Mouse (Mus musculus): ENCODE results near the gene Fgfr2. TPM values are rescaled to one million over a fixed set of nuclear protein-coding genes. Genes with fewer than 3 reads are reported as not detected.

The Fgfr2 gene
- polyA plus RNA-seq, 1 experiment from 2014 or later = 11.2 TPM

DNA sequence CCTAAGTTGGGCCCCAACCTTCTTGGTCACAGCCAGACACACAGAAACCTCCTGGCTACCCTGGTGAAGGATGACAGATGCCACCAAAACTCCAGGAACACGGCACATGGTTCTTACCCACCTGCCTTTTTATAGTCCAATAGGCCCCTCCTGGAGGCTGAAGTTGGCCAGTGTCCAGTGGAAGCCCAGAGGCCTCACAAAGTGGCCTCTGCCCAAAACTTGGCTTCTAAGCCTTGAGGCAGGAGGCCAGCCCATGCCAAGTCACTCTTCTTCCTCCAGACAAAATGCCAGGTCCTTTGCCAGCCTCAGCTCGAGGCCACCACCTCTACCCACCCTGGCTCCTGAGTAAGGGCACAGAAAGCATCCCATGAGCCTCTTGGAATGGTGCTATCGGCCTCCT lies 440.2 kb downstream of the Fgfr2 start:
- ATAC-seq (no peak), DNase-seq (no peak)
- H3K9ac ChIP-seq (replicated peaks) = no peak overlapping the region
- H3K4me1 ChIP-seq (ENCODE audit: insufficient read depth) = peaks cover 20% of the 10 kb centered on the region
- WGBS (ENCODE audit: insufficient replicate concordance) = 78% methylated on average over 3 of the region's 3 CpGs
- no peak overlapping the region for H3K4me3 ChIP-seq (ENCODE audit: low read depth, low read length)
- TF ChIP-seq CTCF (IDR thresholded peaks at IDR 0.05; ENCODE audit: low read depth) = no peak
- no peak for TF ChIP-seq EP300 (IDR thresholded peaks at IDR 0.05; ENCODE audit: low read depth)
- no peak overlapping the region for H3K4me2 ChIP-seq (ENCODE audit: low read depth, low read length)
- no peak overlapping the region for H3K27ac ChIP-seq (ENCODE audit: low read depth)
- no peaks in the 10 kb centered on the region for H3K9me3 ChIP-seq (ENCODE audit: low read length)
- no peaks in the 10 kb centered on the region for H3K27me3 ChIP-seq (ENCODE audit: insufficient read depth, low read length)
- no peaks in the 10 kb centered on the region for H3K36me3 ChIP-seq (replicated peaks; ENCODE audit: insufficient read depth, low read length)

DNA sequence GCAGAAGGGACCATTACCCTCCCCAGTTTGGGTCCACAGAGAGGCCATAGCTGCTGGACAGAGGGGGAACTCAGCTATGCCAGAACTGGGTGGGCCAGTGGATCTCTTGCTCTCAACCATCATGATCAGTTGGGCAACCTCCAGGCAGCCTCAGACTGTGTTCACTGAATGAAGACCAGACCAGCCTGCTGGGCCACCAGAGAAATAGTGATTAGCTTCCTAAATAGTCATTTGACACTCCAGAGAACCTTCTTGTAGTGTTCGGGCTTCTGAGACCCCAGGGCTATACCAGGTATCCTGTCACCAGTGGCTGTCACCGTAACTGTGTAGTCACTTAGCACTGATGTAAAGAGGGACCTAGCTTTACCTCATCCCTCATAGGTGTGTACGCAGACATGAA lies 440.8 kb downstream of the Fgfr2 start:
- ATAC-seq (no peak), DNase-seq (no peak)
- no peak for TF ChIP-seq CTCF (IDR thresholded peaks at IDR 0.05; ENCODE audit: low read depth)
- TF ChIP-seq EP300 (IDR thresholded peaks at IDR 0.05; ENCODE audit: low read depth) = no peak
- Histone ChIP-seq H3K4me1 (ENCODE audit: insufficient read depth) (peaks cover 16% of the 10 kb centered on the region), H3K9ac (replicated peaks) (no peak overlapping the region), H3K4me2 (ENCODE audit: low read depth, low read length) (no peak overlapping the region), H3K27me3 (ENCODE audit: insufficient read depth, low read length) (no peaks in the 10 kb centered on the region), H3K36me3 (replicated peaks; ENCODE audit: insufficient read depth, low read length) (no peaks in the 10 kb centered on the region), H3K9me3 (ENCODE audit: low read length) (no peaks in the 10 kb centered on the region), H3K27ac (ENCODE audit: low read depth) (no peak overlapping the region), H3K4me3 (ENCODE audit: low read depth, low read length) (no peak overlapping the region)
- 87% methylated on average over 3 of the region's 3 CpGs for WGBS (ENCODE audit: insufficient replicate concordance)

DNA sequence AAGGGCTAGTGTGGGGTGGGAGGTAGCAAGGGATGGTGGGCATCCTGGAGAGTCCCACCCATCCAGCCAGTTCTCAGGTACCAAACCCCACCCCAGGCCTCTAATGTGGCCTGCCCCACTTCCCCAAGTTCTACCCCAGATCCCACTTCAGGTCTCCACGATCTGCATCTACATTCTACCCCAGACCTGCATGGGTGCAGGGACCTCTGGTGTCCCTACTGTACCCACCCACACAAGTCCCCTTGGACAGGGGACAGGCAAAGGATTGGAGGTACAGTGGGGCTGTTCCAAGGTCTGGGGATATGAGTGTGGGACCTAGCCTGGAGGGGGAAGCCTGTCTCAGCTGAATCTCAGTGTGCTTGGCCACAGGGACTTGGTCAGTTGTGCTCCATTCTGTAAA lies 441.3 kb downstream of the Fgfr2 start:
- DNase-seq (no peak), ATAC-seq (no peak)
- Histone ChIP-seq H3K27ac (ENCODE audit: low read depth) (no peak overlapping the region), H3K4me3 (ENCODE audit: low read depth, low read length) (no peak overlapping the region), H3K4me2 (ENCODE audit: low read depth, low read length) (no peak overlapping the region), H3K4me1 (ENCODE audit: insufficient read depth) (peaks cover 11% of the 10 kb centered on the region), H3K9ac (replicated peaks) (no peak overlapping the region), H3K27me3 (ENCODE audit: insufficient read depth, low read length) (no peaks in the 10 kb centered on the region), H3K36me3 (replicated peaks; ENCODE audit: insufficient read depth, low read length) (no peaks in the 10 kb centered on the region), H3K9me3 (ENCODE audit: low read length) (no peaks in the 10 kb centered on the region)
- TF ChIP-seq EP300 (IDR thresholded peaks at IDR 0.05; ENCODE audit: low read depth) (no peak), CTCF (IDR thresholded peaks at IDR 0.05; ENCODE audit: low read depth) (no peak)
- 67% methylated on average over 1 of the region's 1 CpGs for WGBS (ENCODE audit: insufficient replicate concordance)

DNA sequence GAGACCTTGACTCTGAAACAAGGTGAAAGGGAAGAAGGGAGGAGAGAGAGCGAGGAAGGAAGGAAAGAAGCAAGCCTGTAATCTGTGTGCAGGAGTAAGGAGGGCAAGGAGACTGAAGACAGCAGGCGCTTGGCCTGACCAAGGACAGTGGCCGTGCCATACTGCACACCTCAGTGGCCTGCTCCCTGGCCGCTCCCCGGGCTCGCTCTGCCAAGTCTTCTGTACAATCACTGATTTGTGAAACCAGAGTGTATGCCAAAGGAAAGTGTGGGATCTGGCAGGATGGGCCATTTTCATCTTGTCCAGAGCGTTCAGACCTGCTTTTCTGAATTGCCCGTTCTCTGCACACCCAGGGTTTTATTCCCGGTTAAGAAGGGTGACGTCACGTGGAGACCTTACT lies 441.9 kb downstream of the Fgfr2 start:
- no peak overlapping the region for H3K4me2 ChIP-seq (ENCODE audit: low read depth, low read length)
- H3K27me3 ChIP-seq (ENCODE audit: insufficient read depth, low read length) = no peaks in the 10 kb centered on the region
- no peaks in the 10 kb centered on the region for H3K9me3 ChIP-seq (ENCODE audit: low read length)
- H3K27ac ChIP-seq (ENCODE audit: low read depth) = no peak overlapping the region
- H3K36me3 ChIP-seq (replicated peaks; ENCODE audit: insufficient read depth, low read length) = no peaks in the 10 kb centered on the region
- H3K4me1 ChIP-seq (ENCODE audit: insufficient read depth) = peaks cover 8% of the 10 kb centered on the region
- no peak for DNase-seq
- 87% methylated on average over 11 of the region's 11 CpGs for WGBS (ENCODE audit: insufficient replicate concordance)
- ATAC-seq = no peak
- no peak overlapping the region for H3K4me3 ChIP-seq (ENCODE audit: low read depth, low read length)
- TF ChIP-seq CTCF (IDR thresholded peaks at IDR 0.05; ENCODE audit: low read depth) (no peak), EP300 (IDR thresholded peaks at IDR 0.05; ENCODE audit: low read depth) (no peak)
- H3K9ac ChIP-seq (replicated peaks) = no peak overlapping the region

DNA sequence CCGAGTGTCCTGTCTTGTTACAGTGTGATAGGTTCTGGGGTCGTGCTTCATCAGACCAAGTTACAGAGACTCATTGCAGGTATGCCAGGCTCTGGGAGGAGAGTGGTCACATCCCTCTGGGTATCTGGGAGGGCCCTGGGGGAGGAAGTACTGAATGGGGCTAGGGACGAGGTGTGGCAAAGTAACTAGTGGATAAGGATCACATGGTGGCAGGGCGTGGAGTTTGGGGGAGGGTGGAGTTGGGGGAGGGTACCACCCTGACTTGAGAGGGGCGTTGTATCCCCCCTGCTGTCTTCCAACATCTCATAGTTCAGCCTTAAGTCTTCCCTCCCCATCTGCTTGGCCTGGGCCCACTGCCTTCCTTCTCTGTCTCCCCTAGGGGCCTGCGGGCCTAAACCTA lies 443.6 kb downstream of the Fgfr2 start:
- Histone ChIP-seq H3K4me2 (ENCODE audit: low read depth, low read length) (no peak overlapping the region), H3K36me3 (replicated peaks; ENCODE audit: insufficient read depth, low read length) (no peaks in the 10 kb centered on the region), H3K9ac (replicated peaks) (no peak overlapping the region), H3K9me3 (ENCODE audit: low read length) (no peaks in the 10 kb centered on the region), H3K4me1 (ENCODE audit: insufficient read depth) (0 out of 2 replicates have a peak, but pooled peaks cover 4% of the 10 kb centered on the region), H3K4me3 (ENCODE audit: low read depth, low read length) (no peak overlapping the region), H3K27me3 (ENCODE audit: insufficient read depth, low read length) (no peaks in the 10 kb centered on the region), H3K27ac (ENCODE audit: low read depth) (no peak overlapping the region)
- no peak for TF ChIP-seq CTCF (IDR thresholded peaks at IDR 0.05; ENCODE audit: low read depth)
- TF ChIP-seq EP300 (IDR thresholded peaks at IDR 0.05; ENCODE audit: low read depth) = no peak
- ATAC-seq (no peak), DNase-seq (no peak)
- WGBS (ENCODE audit: insufficient replicate concordance) = 68% methylated on average over 6 of the region's 6 CpGs

DNA sequence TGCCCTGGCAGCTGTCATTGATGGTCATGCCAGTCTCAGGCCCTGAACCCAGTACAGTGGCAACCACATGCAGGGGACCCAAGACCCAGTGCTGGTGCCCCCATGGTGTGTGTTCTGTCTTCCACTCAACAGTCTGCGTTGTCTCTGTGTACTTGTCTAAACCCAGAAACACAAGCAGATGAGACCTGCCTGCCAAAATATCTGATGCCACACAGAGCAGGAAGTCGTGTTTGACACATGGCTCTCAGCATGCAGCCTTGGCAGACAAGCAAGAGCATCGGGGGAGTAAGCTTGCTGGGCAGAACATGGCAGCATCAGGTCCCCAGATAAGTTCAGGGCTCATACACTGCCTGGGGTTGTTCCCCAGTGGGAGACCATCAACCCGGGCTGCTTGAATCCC lies 444.0 kb downstream of the Fgfr2 start:
- Histone ChIP-seq H3K9ac (replicated peaks) (no peak overlapping the region), H3K36me3 (replicated peaks; ENCODE audit: insufficient read depth, low read length) (no peaks in the 10 kb centered on the region), H3K4me3 (ENCODE audit: low read depth, low read length) (no peak overlapping the region), H3K4me2 (ENCODE audit: low read depth, low read length) (no peak overlapping the region), H3K4me1 (ENCODE audit: insufficient read depth) (0 out of 2 replicates have a peak, but pooled peaks cover 5% of the 10 kb centered on the region), H3K27ac (ENCODE audit: low read depth) (no peak overlapping the region), H3K27me3 (ENCODE audit: insufficient read depth, low read length) (no peaks in the 10 kb centered on the region), H3K9me3 (ENCODE audit: low read length) (no peaks in the 10 kb centered on the region)
- no peak for ATAC-seq
- TF ChIP-seq CTCF (IDR thresholded peaks at IDR 0.05; ENCODE audit: low read depth) (no peak), EP300 (IDR thresholded peaks at IDR 0.05; ENCODE audit: low read depth) (no peak)
- no peak for DNase-seq
- WGBS (ENCODE audit: insufficient replicate concordance) = 54% methylated on average over 4 of the region's 4 CpGs

DNA sequence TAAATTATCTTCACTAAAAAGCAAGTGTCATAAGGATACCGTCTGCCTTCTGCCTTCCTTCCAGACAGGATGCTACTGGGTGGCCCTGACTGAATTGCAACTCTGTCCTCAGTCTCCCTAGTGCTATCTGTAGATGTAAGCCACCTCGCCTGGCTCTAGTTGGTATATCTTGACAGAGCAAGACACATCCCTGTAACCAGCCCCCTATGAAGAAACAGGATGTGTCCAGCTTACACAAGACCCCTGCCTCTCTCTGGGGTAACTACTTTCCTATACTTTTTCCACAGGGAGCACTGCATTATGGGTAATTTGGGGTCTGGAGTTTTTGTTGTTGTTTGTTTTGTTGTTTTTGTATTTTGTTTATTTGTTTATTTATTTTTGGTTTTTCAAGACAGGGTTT lies 447.2 kb downstream of the Fgfr2 start:
- H3K36me3 ChIP-seq (replicated peaks; ENCODE audit: insufficient read depth, low read length) = no peaks in the 10 kb centered on the region
- no peak for ATAC-seq
- H3K4me2 ChIP-seq (ENCODE audit: low read depth, low read length) = no peak overlapping the region
- H3K9me3 ChIP-seq (ENCODE audit: low read length) = no peaks in the 10 kb centered on the region
- H3K4me1 ChIP-seq (ENCODE audit: insufficient read depth) = peaks cover 9% of the 10 kb centered on the region
- H3K9ac ChIP-seq (replicated peaks) = no peak overlapping the region
- WGBS (ENCODE audit: insufficient replicate concordance) = 74% methylated on average over 2 of the region's 2 CpGs
- no peak for TF ChIP-seq EP300 (IDR thresholded peaks at IDR 0.05; ENCODE audit: low read depth)
- no peak for TF ChIP-seq CTCF (IDR thresholded peaks at IDR 0.05; ENCODE audit: low read depth)
- H3K27me3 ChIP-seq (ENCODE audit: insufficient read depth, low read length) = no peaks in the 10 kb centered on the region
- H3K4me3 ChIP-seq (ENCODE audit: low read depth, low read length) = no peak overlapping the region
- no peak for DNase-seq
- H3K27ac ChIP-seq (ENCODE audit: low read depth) = no peak overlapping the region

Data from liver, postnatal 0 days (tissue).